Mouse (Mus musculus) stomach, embryonic 15.5 days (tissue): ENCODE data around the gene Klrc3. TPM values are rescaled to one million over a fixed set of nuclear protein-coding genes. Genes with fewer than 3 reads are reported as not detected.

ENCODE experiments used
- microRNA-seq: library from miRNA; unstranded; fragments of <30 nt; microRNA quantifications from one replicate; pipeline ENCODE4, GENCODE M21; 2016
- polyA plus RNA-seq: library from polyadenylated mRNA; unstranded; fragments of >200 nt; fragmentation: Nextera tagmentation; extraction: Ambion mirVana; gene quantifications from 2 replicates; pipeline ENCODE4 v1.2.1, GENCODE M21; 2015

Klrc3 gene
- polyA plus RNA-seq, 1 experiment from 2014 or later, result not detected

Small RNA genes within 50 kb of the gene (microRNA-seq; reads per million reads assigned to microRNA genes)
- gene Mir680-1, result not detected

Other genes starting within 250 kb of the Klrc3 start
- 1.2 and 1.6 TPM in 2 replicates for gene Clec1b, start 246.0 kb downstream of the Klrc3 start, polyA plus RNA-seq
- 0.12 and 0.13 TPM in 2 replicates for gene Clec9a, start 234.5 kb downstream of the Klrc3 start, polyA plus RNA-seq
- 2.9 and 3.6 TPM in 2 replicates for gene Clec1a, start 191.3 kb downstream of the Klrc3 start, polyA plus RNA-seq
- 0.05 and 0.14 TPM in 2 replicates for gene Olr1, start 136.2 kb downstream of the Klrc3 start, polyA plus RNA-seq
- 0.30 TPM in 1 of 2 replicates, not detected in the other for gene Tmem52b, start 130.8 kb downstream of the Klrc3 start, polyA plus RNA-seq
- 40.2 and 42.1 TPM in 2 replicates for gene Gabarapl1, start 110.2 kb downstream of the Klrc3 start, polyA plus RNA-seq
- not detected in 2 replicates for gene Klre1, start 65.4 kb downstream of the Klrc3 start, polyA plus RNA-seq
- gene Klrd1, start 51.6 kb downstream of the Klrc3 start, polyA plus RNA-seq, result 0.83 and 1.4 TPM in 2 replicates
- 0.22 and 0.45 TPM in 2 replicates for gene Klrk1, start 19.5 kb downstream of the Klrc3 start, polyA plus RNA-seq
- gene Klrc2, start 17.4 kb upstream of the Klrc3 start, polyA plus RNA-seq, result 0.05 TPM in 1 of 2 replicates, not detected in the other
- 0.14 and 0.19 TPM in 2 replicates for gene Klrc1, start 35.6 kb upstream of the Klrc3 start, polyA plus RNA-seq
- gene Klri1, start 73.8 kb upstream of the Klrc3 start, polyA plus RNA-seq, result not detected in 2 replicates
- gene Klri2, start 97.1 kb upstream of the Klrc3 start, polyA plus RNA-seq, result 0.03 TPM in 1 of 2 replicates, not detected in the other
- gene Gm156, start 140.9 kb upstream of the Klrc3 start, polyA plus RNA-seq, result not detected in 2 replicates
- not detected in 2 replicates for gene Gm17631, start 219.3 kb upstream of the Klrc3 start, polyA plus RNA-seq
- gene Klra17, start 233.3 kb upstream of the Klrc3 start, polyA plus RNA-seq, result 0.15 TPM in 1 of 2 replicates, not detected in the other